Mouse (Mus musculus) stomach, embryonic 14.5 days (tissue): ENCODE results near the gene Gm37240. TPM values are rescaled to one million over a fixed set of nuclear protein-coding genes. Genes with fewer than 3 reads are reported as not detected.

Source experiments
- ATAC-seq: fragments of 200-750 bp; cut with Nextera tagmentation; 2 replicates; pipeline ENCODE4 v1.8.0; 2017; ENCODE audit warnings: low read depth, moderate TSS enrichment; ENCODE audit not compliant: insufficient number of reproducible peaks, insufficient read depth, low FRiP score
- H3K27ac ChIP-seq: fragments of 300-500 bp; sonication (generic); 2 replicates; pipeline ENCODE4 v1.5.1; 2014; ENCODE audit warnings: mild to moderate bottlenecking, low read length, moderate library complexity, mixed read lengths
- H3K27me3 ChIP-seq: fragments of 300-500 bp; sonication (generic); 2 replicates; pipeline ENCODE4 v1.6.1; 2014; ENCODE audit warnings: low read length, control low read depth, mixed read lengths; ENCODE audit not compliant: control insufficient read depth, insufficient read depth
- H3K36me3 ChIP-seq: fragments of 300-500 bp; sonication (generic); 2 replicates; pipeline ENCODE4 v1.6.1; 2014; ENCODE audit warnings: mild to moderate bottlenecking, control low read depth, low read length, moderate library complexity, mixed read lengths; ENCODE audit not compliant: control insufficient read depth, insufficient read depth
- H3K4me1 ChIP-seq: fragments of 300-500 bp; sonication (generic); 2 replicates; pipeline ENCODE4 v1.6.1; 2014; ENCODE audit warnings: low read length, control low read depth, mixed read lengths; ENCODE audit not compliant: control insufficient read depth, insufficient read depth
- H3K4me2 ChIP-seq: fragments of 300-500 bp; sonication (generic); replicated peaks from 2 replicates; pipeline ENCODE4 v1.6.1; 2014; ENCODE audit warnings: low read depth, low read length, control low read depth
- H3K4me3 ChIP-seq: fragments of 300-500 bp; sonication (generic); 2 replicates; pipeline ENCODE4 v1.5.1; 2014; ENCODE audit warnings: low read depth, low read length, control low read depth
- H3K9ac ChIP-seq: fragments of 300-500 bp; sonication (generic); replicated peaks from 2 replicates; pipeline ENCODE4 v1.6.1; 2014; ENCODE audit warnings: low read depth, mild to moderate bottlenecking, control low read depth, low read length, moderate library complexity, mixed read lengths
- H3K9me3 ChIP-seq: fragments of 300-500 bp; sonication (generic); 2 replicates; pipeline ENCODE4 v1.6.1; 2016; ENCODE audit warnings: low read depth, low read length, control low read depth; ENCODE audit not compliant: control insufficient read depth
- WGBS: fragments of 180-500 bp; shearing (Covaris S2); extraction: QIAGEN DNeasy Blood & Tissue Kit; methylation state at CpG from one replicate; pipeline ENCODE4 v1.1.7; 2014; 5-methylcytosine and 5-hydroxymethylcytosine counted together
- polyA plus RNA-seq: library from polyadenylated mRNA; unstranded; fragments of >200 nt; fragmentation: Nextera tagmentation; extraction: Ambion mirVana; gene quantifications from 2 replicates; pipeline ENCODE4 v1.2.1, GENCODE M21; 2014

Gm37240 gene
- polyA plus RNA-seq, 1 experiment from 2014 or later: 9.6 TPM

GRCm38 (mm10) chr3:84731403-84732015 is 1155.8 kb downstream of the Gm37240 start:
- Histone ChIP-seq H3K4me2 (peak overlapping the region; percentile 47), H3K27ac (no peak overlapping the region), H3K4me1 (0 out of 2 replicates have a peak, but pooled peaks cover 3% of the 10 kb centered on the region), H3K9ac (no peak overlapping the region), H3K27me3 (no peaks in the 10 kb centered on the region), H3K36me3 (no peaks in the 10 kb centered on the region), H3K4me3 (peak overlapping the region; percentile 7; the same call in 1 of the 2 replicates), H3K9me3 (no peaks in the 10 kb centered on the region)
- WGBS: 11% methylated on average over 9 of the region's 9 CpGs
- no peak for ATAC-seq

- H3K9me3 ChIP-seq: no peaks in the 10 kb centered on the region
- WGBS: 52% methylated on average over 5 of the region's 5 CpGs
- H3K4me3 ChIP-seq: no peak overlapping the region
- no peaks in the 10 kb centered on the region for H3K27me3 ChIP-seq
- H3K4me2 ChIP-seq: no peak overlapping the region
- H3K4me1 ChIP-seq: 0 out of 2 replicates have a peak, but pooled peaks cover 3% of the 10 kb centered on the region
- H3K9ac ChIP-seq: no peak overlapping the region
- no peak for ATAC-seq
- H3K36me3 ChIP-seq: no peaks in the 10 kb centered on the region
- no peak overlapping the region for H3K27ac ChIP-seq
Measured at GRCm38 (mm10) chr3:84731003-84731402, 1156.3 kb downstream of the Gm37240 start.

- H3K4me3 ChIP-seq: no peak overlapping the region
- H3K9ac ChIP-seq: no peak overlapping the region
- H3K36me3 ChIP-seq: no peaks in the 10 kb centered on the region
- no peak for ATAC-seq
- 0 out of 2 replicates have a peak, but pooled peaks cover 3% of the 10 kb centered on the region for H3K4me1 ChIP-seq
- 81% methylated on average over 6 of the region's 6 CpGs for WGBS
- no peaks in the 10 kb centered on the region for H3K9me3 ChIP-seq
- no peak overlapping the region for H3K4me2 ChIP-seq
- no peaks in the 10 kb centered on the region for H3K27me3 ChIP-seq
- no peak overlapping the region for H3K27ac ChIP-seq
Measured at GRCm38 (mm10) chr3:84729806-84730205, 1157.5 kb downstream of the Gm37240 start.

GRCm38 (mm10) chr3:84723996-84724395 is 1163.3 kb downstream of the Gm37240 start:
- Histone ChIP-seq H3K27ac (no peak overlapping the region), H3K4me3 (no peak overlapping the region), H3K9me3 (no peaks in the 10 kb centered on the region), H3K9ac (no peak overlapping the region), H3K4me2 (no peak overlapping the region), H3K4me1 (no peaks in the 10 kb centered on the region), H3K36me3 (no peaks in the 10 kb centered on the region), H3K27me3 (no peaks in the 10 kb centered on the region)
- 65% methylated on average over 5 of the region's 5 CpGs for WGBS
- no peak for ATAC-seq

- no peaks in the 10 kb centered on the region for H3K27me3 ChIP-seq
- H3K9me3 ChIP-seq: no peaks in the 10 kb centered on the region
- no peak for ATAC-seq
- no peak overlapping the region for H3K27ac ChIP-seq
- H3K4me2 ChIP-seq: no peak overlapping the region
- no peaks in the 10 kb centered on the region for H3K4me1 ChIP-seq
- no peaks in the 10 kb centered on the region for H3K36me3 ChIP-seq
- H3K4me3 ChIP-seq: no peak overlapping the region
- no peak overlapping the region for H3K9ac ChIP-seq
- 94% methylated on average over 4 of the region's 4 CpGs for WGBS
Measured at GRCm38 (mm10) chr3:84722680-84723079, 1164.6 kb downstream of the Gm37240 start.

- Histone ChIP-seq H3K4me2 (no peak overlapping the region), H3K36me3 (no peaks in the 10 kb centered on the region)
- no peak for ATAC-seq
Measured at GRCm38 (mm10) chr3:84715073-84715768, 1172.1 kb downstream of the Gm37240 start.

GRCm38 (mm10) chr3:84712941-84713340 is 1174.4 kb downstream of the Gm37240 start:
- no peak for ATAC-seq

More at GRCm38 (mm10) chr3:84715073-84715768, 1172.1 kb downstream of the Gm37240 start:
- no peak overlapping the region for H3K27ac ChIP-seq
- no peaks in the 10 kb centered on the region for H3K4me1 ChIP-seq
- H3K27me3 ChIP-seq: no peaks in the 10 kb centered on the region
- no peaks in the 10 kb centered on the region; the same call in 1 of the 2 replicates for H3K9me3 ChIP-seq
- no peak overlapping the region for H3K4me3 ChIP-seq
- no peak overlapping the region for H3K9ac ChIP-seq
- WGBS: 90% methylated on average over 15 of the region's 15 CpGs

GRCm38 (mm10) chr3:84710723-84711122 is 1176.6 kb downstream of the Gm37240 start:
- H3K4me2 ChIP-seq: no peak overlapping the region
- no peaks in the 10 kb centered on the region for H3K27me3 ChIP-seq
- no peak for ATAC-seq
- 79% methylated on average over 4 of the region's 4 CpGs for WGBS
- no peak overlapping the region for H3K27ac ChIP-seq
- no peaks in the 10 kb centered on the region; the same call in 1 of the 2 replicates for H3K9me3 ChIP-seq
- no peak overlapping the region for H3K4me3 ChIP-seq
- no peaks in the 10 kb centered on the region for H3K36me3 ChIP-seq
- H3K9ac ChIP-seq: no peak overlapping the region
- H3K4me1 ChIP-seq: no peaks in the 10 kb centered on the region

More at GRCm38 (mm10) chr3:84712941-84713340, 1174.4 kb downstream of the Gm37240 start:
- H3K4me2 ChIP-seq: no peak overlapping the region
- H3K4me1 ChIP-seq: no peaks in the 10 kb centered on the region
- no peak overlapping the region for H3K27ac ChIP-seq
- H3K4me3 ChIP-seq: no peak overlapping the region
- H3K9me3 ChIP-seq: no peaks in the 10 kb centered on the region; the same call in 1 of the 2 replicates
- H3K27me3 ChIP-seq: no peaks in the 10 kb centered on the region
- 41% methylated on average over 2 of the region's 2 CpGs for WGBS
- H3K9ac ChIP-seq: no peak overlapping the region
- H3K36me3 ChIP-seq: no peaks in the 10 kb centered on the region
